Mouse (Mus musculus) embryo, embryonic 10 days (tissue): ENCODE results near the gene Clic1.
A peak's percentile ranks its signal among the peaks of the same experiment; 100 is the strongest.
"Not testable (repeated sequence)": the region's sequence is repeated elsewhere in the genome, so short reads cannot be mapped to it uniquely, and the experiment has no call there.

Experiments
- DNase-seq: peaks from one replicate; pipeline ENCODE4 v3.0.0-alpha.2; 2015; ENCODE audit warnings: low spot score

Gene Clic1

DNA sequence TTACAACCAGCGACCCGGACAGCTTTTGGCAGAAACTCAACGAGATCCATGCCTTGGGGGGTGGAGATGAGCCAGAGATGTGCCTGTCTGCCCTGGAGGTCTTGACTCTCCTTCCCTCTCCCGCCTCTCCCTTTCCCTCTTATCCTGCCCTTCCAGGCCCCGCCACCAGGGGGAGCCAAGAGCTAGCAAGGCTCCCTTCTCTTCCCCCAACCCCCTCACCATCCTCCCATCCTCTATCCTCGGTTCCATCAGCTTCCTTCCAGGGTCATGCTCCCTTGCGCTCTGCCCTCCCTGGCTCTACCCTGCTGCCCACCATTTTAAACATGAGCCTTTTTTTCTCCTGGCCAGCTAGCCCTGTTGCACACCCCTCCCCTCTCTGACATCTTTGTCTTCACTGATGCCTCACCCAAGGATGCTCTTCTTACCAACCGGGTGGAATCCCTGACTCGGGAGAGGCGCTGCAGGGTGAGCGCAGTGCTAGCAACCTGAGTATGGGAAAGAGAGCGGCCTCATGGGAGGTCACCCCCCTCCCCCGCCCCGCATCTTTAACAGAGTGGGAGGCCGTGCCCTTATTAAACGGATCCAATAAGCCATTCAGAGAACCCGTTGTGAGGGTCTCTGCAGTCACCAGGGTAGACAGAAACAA is 28.5 kb upstream of the Clic1 start:
- DNase-seq, result peak; percentile 87

DNA sequence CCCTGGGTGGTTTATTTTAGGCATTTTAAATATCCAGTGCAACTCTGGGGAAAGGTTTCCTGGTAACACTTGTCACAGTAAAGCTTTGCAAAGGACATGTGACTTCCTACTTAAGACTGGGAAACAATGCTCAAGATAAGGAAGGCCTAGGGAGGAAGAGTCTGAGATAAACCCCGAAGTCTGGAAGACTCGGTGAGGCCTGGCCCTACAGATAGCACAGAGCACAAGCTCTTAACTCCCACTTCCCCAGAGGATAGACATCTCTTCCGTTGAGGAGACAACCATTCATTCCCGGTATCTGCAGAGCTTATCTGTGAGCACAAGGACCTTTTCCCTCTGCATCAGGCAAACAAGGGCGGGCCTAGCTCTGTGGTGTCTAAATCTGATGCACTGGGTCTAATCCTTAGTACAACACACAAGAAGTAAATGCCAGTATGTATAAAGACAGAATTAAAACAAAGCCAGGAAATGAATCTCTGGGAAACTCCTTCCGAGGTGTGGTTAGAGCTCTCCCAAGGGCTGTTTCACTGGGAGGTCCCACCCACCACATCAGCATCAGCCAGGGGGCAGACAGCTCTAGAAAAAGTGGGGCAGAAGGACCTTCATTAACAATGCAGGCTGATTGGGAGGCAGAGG is 27.8 kb upstream of the Clic1 start:
- DNase-seq, result no peak

DNA sequence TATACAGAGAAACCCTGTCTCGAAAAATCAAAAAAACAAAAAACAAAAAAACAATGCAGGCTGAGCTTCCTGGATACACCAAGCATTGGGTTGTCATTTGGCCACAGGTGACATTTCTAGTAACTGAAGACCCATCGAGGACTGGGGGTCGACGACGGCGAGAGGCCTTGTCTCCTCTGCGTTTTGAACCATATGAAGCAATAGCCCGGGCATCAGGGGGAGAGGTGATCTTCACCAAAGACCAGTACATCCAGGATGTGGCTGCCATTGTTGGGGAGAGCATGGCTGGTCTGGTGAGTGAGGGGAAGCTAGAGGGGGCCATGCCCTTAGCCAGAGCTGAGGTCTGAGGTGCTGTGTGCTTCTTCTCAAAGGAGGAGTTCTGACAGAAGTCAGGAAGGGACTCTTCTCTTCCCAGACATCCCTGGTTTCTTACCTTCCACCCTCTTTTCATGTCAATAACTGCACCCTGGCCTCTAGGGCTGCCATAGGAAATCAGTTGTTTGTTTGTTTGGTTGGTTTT is 27.2 kb upstream of the Clic1 start:
- no peak for DNase-seq

DNA sequence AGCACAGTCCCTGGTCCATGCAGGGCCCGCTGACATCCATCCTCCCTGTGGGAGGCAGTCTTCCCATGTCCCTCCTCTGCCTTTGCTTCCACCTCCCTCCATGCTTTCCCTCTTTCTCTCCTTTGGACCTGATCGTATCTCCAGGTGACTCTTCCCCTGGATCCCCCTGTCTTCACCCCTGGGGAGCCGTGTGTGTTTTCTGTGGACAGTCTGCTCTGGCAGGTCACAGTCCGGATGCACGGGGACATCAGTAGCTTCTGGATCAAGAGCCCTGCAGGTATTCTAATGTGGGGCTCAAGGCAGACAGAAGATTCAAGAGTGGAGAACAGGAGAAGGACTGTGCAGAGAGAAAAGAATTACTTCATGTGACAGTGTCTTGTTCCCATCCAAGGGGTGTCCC is 26.5 kb upstream of the Clic1 start:
- DNase-seq, result no peak

DNA sequence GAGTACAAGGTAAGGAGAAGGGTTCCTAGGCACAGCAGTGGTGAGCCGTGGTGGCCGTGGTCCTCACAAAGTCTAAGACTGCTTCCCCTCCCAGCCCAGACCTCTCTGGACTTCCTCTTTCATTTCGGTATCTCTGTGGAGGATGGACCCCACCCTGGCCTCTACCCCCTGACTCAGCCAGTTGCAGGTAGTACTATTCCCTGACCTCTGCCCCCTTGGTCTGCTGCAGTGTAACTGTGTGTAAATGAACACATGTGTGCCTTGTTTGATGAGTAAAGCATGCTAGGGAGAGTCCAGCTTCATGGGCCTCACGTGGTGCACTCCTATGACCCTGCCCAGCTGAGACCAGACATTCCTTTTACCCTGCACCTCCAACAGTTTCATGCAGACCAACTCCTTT is 26.0 kb upstream of the Clic1 start:
- DNase-seq, result no peak

DNA sequence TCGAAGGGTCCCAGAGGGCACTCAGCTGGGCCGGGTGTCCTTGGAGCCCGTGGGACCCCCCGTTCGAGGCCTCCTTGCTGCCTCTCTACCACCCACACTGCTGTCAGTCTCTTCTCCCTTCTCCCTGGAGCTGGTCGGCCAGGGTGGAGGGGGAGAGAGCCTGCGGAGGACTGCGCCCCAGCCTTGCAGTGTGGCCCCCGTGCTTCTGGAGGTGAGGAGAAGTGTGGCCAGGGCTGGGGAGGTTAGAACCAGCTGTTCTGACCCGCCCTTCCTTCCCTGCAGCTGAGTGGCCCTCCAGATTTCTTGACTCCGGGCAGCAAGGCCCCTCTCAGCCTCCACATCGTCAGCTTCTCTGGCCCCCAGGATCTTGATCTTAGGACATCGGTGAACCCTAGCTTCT is 25.5 kb upstream of the Clic1 start:
- no peak for DNase-seq

DNA sequence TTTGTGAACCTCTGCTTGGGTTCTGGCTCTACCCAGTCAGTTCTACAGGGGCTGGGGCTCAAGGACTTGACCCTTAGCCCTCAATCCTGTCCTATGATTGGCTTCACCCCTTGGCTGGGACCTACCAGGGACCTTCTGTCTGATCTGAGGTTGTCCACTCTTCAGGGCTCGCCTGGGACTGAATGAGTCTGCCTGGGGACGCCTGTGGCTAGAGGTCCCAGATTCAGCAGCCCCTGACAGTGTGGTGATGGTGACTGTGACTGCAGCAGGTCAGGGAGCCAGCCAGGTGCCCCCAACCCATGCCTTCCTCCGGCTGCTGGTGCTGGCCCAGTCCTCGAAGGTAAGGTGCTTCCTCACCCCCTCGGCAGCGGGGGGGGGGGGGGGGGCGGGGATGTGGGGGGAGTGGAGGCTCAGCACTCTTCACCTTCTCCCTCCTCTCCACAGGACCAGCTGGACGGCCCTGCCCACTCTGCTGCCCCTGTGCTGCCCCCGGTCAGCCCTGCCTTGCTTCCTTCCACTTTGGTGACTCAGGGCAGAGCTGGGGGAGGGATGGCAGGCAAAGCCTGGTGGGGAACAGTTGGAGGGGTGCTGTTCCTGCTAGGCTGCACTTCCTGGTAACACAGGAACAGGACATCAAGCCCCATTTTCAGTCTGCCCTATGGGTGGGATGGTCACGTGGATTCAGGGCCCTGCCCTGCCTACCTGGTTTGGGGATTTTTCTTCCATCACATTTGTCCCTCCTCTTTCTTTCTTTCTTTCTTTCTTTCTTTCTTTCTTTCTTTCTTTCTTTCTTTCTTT is 24.9 kb upstream of the Clic1 start:
- no peak for DNase-seq

GRCm38 (mm10) chr17:35026206-35026605 is 23.6 kb upstream of the Clic1 start:
- no peak for DNase-seq

- DNase-seq, result no peak
Observed at GRCm38 (mm10) chr17:35027277-35028068, 22.3 kb upstream of the Clic1 start, which contains the start of gene Sapcd1. TSS of gene Sapcd1 (minus strand) at chr17:35028016.

GRCm38 (mm10) chr17:35028315-35028714 is 21.5 kb upstream of the Clic1 start:
- DNase-seq, result no peak

GRCm38 (mm10) chr17:35029691-35030532 is 19.9 kb upstream of the Clic1 start:
- DNase-seq, result peak; percentile 77

DNA sequence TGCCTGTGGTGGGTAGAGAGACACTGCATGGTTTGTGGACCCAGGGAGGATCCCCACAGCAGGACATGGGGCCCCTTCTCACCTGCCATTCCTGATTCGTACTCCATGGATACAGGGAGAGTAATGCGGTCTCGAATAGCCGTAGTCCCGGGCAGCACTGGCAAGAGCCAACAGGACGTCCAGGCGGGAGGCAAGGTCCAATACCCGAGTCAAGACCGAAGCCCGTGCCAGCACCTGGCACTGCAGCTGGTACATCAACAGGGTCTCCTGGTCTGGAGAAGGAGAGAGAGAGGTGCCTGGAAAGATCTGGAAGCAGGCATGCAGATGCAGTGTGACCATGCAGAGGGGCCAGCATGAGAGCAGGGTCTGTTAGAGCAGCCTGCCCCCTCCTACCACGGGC is 18.5 kb upstream of the Clic1 start:
- no peak for DNase-seq

- DNase-seq, result no peak
Observed at GRCm38 (mm10) chr17:35031880-35032279, 17.9 kb upstream of the Clic1 start.

DNA sequence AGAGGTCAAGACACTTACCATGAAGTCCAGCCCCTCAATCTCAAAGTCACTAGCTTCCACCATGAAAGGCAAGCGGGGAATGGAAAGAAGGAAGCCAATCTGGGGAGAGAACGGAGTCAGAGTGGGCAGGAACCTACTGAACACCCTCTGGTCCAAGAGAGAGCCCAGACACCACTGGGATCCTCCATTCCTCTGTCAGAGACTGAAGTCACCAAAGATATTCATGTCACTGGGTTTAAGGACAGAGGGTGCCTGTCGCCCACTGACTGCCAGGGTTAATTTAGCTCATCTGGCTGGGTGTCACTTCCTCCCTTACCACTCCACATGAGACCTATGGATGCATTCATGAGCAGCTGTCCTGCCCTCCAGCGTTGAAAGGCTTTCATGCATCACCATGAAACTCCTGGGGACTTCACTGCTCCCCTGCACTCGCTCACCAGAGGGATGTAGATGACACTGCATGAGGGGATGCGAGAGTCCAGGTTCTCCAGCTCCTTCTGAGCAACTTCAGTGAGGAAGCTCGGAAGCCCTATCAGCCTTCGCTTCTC is 17.4 kb upstream of the Clic1 start:
- DNase-seq, result no peak

DNA sequence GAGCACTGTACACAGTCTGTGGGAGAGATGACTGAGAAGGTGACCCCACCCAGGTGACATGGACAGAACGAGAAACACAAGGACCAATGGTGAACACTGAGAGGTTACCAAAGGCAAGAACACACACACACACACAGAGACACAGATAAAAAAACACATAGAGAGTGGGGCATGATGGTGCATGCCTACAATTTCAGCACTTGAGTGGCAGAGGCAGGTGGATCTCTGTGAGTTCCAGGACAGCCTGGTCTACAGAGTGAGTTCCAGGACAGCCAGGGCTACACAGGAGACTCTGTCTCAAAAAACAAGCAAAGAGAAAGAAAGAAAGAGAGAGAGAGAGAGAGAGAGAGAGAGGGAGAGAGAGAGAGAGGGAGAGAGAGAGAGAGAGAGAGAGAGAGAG is 16.1 kb upstream of the Clic1 start:
- not testable (repeated sequence) for DNase-seq

GRCm38 (mm10) chr17:35034896-35035295 is 14.9 kb upstream of the Clic1 start:
- DNase-seq, result no peak

- DNase-seq, result no peak
Observed at GRCm38 (mm10) chr17:35039121-35039873, 10.5 kb upstream of the Clic1 start.

GRCm38 (mm10) chr17:35043794-35044193 is 6.0 kb upstream of the Clic1 start:
- no peak for DNase-seq

DNA sequence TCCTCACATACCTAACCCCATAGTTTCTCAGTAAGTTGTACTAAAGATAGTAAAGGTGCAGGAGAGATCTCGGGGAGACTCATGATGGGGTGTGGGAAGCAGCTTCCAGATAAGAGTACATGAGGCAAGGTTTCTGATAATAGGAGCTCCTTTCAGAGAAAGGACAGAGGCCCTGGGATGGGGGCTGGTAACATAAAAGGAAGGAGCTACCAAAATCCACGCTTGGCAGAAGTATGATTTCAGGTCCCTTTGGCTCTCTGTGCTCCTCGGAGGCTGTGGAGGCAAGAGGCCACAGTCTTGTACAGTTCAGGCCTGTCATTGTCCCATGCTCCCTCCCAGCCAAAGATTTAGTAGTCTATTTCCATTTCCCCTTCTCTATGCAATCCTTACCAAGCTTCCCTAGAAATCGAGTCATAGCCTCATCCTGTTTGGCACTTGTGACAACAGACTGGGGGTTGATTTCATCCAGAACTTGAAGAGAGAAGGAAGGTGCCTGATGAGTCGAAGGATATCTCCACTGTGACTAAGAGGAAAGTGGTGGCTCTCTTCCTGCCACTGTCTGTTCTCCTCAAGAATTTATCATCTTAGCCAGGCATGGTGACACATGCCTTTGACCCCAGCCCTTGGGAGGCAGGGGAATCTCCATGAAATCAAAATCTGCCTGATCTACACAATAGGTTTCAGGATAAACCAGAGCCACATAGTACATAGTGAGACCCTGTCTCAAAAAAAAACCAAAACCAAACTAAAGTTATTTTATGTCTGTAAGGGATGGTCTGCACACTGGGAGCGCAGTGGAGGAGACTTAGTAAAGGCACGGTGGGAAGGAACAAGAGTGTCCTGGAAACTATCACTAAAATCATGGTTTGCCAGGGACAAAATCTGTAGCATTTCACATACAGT is 4.6 kb upstream of the Clic1 start:
- no peak for DNase-seq
